Mouse (Mus musculus) NIH3T3 (cell line): ENCODE data around the gene Isg20l2.

Source experiments
- DNase-seq: peaks from one replicate; pipeline ENCODE4 v3.0.0-alpha.2; 2012; ENCODE audit warnings: low read depth

The Isg20l2 gene

DNA sequence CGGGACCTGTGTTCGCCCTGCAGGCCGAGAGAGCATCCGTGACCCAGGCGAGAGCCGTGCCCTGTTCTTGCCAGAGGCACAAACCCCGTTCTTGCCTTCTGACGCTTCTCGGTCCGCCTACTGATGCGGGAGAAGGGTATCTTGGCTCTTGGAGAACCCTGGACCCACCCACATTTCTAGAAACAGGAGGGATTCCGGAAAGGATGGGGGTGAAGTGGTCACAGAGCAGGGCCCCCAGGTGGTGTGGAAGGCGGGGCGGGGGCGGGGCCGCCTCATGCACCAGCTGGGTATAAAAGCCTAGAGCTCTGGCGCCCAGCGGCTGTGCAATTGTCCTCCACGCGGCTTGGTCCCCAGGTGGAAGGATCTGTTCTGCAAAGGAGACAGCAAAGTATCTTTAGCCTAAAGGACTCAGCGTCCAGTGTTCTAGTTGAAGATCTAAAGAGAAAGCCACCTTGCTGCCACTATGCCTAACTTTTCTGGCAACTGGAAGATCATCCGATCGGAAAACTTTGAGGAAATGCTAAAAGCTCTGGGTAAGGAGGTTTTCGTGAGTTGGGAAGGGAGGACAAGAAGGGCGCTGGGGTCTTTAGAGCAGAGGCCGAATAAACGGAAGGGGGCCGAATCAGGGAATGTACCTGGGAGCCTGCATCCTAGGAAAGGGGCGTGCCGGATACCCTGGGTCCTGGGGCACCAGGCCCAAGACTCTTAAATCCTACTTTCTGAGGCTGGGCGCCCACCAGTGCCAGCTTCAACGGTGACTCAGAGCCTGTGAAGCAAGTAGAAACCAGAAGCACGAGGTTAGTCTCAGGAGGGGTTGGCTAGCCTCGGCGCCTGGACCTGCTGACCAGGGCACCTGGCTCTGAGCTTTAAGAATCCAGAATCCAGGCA lies 18.5 kb downstream of the Isg20l2 start, which contains the start of gene Crabp2:
Crabp2 (plus strand) TSS at position 289 of the 888 bp plus-strand sequence.
- peak; percentile 82 for DNase-seq

- peak; percentile 55 for DNase-seq
These were observed 19.3 kb downstream of the Isg20l2 start for GRCm38 (mm10) chr3:87949266-87949954.

DNA sequence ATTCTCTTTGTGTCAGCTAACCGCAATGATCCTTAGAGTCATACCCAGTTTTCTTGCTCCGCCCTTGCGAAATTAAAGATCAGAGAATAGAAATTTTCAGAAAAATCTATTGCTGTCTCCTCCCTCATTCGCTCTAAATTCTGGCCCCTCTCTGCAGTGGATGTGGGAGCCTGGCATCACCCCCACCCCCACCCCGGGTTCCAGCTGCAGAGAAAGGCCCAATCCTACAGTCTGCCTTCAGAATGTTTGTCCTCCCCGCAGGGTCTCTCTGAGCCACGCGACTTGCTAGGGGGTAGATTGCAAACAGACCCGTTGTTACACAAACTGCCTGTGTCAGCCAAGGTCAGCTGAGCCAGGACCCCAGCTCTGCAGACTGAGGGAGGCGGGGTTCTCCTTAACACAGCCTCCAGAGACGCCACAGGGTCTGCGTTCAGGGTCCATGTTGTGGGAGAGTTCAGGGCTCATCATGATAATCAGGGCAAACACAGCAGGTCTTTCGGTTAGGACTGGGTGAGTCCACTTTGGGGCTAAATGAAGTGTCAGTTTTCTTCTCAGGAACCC lies 19.9 kb downstream of the Isg20l2 start:
- DNase-seq: peak; percentile 52

GRCm38 (mm10) chr3:87951946-87952345 lies 21.8 kb downstream of the Isg20l2 start:
- DNase-seq: no peak

- DNase-seq: no peak
These were observed 22.3 kb downstream of the Isg20l2 start for GRCm38 (mm10) chr3:87952440-87952839.

GRCm38 (mm10) chr3:87958056-87958455 lies 27.9 kb downstream of the Isg20l2 start:
- DNase-seq: no peak

DNA sequence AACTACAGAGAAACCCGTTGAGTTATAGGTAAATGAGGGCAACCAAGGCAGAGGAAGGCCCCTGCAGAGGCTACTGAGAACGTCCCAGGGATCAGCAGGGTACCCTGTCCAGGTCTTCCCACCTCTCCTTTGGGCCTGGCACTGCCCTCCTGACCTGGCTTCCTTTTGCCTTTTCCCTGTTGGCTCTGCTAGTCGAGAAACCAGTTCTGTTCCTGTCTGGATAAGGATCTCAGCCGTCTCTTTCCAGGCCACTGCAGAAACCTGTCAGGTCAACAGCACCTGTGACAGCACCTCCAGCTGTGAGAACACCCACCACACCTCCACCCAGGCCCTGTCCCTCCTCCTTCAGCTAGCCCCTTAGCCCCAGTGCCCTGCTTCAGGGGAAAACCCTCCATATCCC lies 28.4 kb downstream of the Isg20l2 start:
- no peak for DNase-seq

DNA sequence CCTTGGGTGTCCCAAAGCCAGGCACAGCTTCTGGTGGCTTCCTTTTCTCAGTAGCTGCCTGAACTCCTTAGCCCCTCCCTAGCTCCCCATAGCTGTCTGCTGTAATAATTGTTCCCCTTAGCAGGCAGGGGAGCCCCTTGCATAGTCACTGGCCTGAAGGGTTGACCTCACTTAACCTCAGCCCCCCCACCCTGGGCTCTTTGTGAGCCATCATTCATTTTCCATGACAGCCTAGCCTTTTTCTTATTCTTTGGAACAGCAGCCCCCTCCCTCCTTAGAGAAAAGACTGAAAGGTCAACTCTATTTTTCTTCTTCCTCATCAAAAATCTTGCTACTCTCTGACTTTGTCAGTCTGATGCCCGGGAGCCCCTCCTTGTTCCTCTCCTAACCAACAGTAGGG lies 28.9 kb downstream of the Isg20l2 start:
- no peak for DNase-seq

DNA sequence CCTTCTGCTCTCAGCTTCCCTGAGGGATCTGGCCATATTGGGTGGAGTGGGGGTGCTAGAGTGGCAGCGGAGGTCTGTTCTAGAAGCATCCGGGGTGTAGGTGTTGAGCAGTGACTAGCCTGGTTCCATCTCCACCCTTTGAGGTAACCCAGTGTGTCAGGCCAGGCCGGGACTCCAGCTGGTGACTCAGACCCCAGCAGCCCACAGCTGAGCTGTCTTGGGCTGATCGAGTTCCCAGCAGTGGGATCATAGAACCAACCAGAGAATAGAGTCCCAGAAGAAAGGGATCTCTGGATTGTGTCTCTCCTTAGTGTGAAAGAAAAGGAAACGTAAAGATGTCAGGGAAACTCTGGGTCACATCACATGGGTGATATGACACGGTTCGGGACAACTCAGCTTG lies 29.3 kb downstream of the Isg20l2 start:
- DNase-seq: peak; percentile 66

DNA sequence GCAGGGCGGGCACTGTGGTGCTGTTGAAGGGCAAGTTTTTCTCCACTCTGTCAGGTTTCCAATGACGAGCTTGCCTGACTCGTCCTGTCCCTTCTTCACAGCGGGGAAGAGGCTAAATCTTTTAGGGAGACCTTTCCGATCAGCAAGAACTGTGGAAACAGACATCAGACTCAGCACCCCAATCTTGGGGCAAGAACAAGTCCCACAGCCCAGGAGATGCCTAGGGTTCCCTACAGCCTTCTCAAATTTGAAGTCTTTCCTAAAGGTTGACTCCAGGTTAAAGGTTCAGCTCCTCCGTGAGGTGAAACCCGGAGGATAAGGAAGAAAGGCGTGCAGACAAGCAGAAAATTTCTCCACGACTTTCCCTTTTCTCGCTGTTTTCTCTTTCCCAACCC lies 30.1 kb downstream of the Isg20l2 start:
- peak; percentile 29 for DNase-seq

GRCm38 (mm10) chr3:87960586-87961191 lies 30.6 kb downstream of the Isg20l2 start:
- DNase-seq: peak; percentile 98

DNA sequence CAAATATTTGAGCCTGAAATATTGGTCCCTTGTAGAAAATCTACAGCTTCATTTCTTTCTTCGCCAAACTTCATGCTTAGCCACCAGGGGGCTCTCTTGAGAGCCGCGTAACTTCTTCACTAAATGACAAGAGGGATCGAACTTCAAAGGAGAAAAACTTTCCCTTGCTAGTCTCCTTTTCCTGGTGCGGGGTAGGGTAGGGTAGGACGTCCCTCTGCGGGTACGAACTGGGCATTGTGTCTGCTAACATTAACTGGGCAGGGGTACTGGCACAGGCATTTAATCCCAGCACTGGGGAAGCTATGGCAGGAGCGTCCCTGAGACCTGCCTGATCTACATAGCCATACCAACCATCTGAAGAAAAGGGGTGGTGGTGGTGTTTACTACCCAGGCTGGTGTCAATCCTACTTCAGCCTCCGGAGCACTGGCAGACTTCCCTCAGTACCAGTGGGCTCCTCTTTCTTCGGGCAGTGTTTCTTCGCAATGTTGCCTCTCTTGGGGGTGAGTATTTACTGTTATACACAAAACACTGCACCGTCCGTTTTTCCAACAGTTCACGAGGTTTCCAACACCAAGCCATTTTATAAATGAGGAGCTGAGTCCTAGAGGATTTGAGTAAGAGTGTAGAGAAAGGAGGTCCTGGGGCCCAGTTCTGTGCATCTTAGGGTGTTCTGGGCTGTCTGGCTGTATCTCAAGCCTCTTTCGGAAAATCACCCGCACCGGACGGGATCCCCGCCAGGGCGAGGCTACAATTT lies 40.2 kb downstream of the Isg20l2 start:
- peak; percentile 86 for DNase-seq

GRCm38 (mm10) chr3:87970939-87971488 lies 40.9 kb downstream of the Isg20l2 start, which contains the start of gene Nes:
Gene Nes (plus strand): TSS chr3:87971078.
- peak; percentile 53 for DNase-seq

DNA sequence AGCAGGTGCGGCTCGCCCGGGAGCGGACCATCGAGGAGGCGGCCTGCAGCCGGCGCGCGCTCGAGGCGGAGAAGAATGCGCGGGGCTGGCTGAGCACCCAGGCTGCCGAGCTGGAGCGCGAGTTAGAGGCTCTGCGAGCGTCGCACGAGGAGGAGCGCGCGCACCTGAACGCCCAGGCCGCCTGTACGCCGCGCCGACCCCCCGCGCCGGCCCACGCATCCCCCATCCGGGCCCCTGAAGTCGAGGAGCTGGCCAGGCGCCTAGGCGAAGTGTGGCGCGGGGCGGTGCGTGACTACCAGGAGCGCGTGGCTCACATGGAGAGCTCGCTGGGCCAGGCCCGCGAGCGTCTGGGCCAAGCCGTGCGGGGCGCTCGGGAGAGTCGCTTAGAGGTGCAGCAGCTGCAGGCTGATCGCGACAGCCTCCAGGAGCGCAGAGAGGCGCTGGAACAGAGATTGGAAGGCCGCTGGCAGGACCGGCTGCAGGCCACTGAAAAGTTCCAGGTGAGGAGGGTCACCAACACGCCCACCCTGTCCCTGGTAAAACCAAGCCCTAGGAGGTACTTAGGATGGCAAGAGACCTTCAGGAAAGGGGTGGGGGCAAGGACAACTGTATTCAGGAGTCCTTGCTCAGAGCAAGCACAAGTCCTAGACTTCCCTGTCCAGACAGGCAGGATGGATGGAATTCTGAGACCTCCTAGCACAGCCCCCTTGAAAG lies 41.5 kb downstream of the Isg20l2 start:
- no peak for DNase-seq

DNA sequence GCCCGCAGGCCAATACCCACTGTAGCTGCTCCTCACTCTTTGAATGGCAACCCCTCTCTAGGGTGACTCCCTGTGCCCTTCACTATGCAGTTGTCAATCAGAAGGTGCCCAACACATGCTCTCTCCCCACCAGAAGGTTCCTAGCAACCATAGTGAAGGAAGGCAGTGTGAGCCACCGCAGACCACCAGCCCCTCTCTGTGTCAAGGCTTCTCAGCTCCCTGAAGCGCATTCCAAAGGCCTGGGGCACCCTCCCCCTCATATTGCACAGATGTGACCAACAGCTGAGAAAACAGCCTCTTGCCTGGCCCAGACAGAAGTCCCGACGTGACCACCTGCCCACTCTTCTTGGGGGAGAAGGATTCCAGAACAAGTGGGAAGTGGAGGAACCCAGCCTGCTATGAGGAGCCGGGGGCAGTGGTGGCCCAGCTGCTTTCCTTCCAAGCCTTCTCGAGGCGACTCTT lies 42.1 kb downstream of the Isg20l2 start:
- DNase-seq: no peak

- DNase-seq: no peak
These were observed 42.7 kb downstream of the Isg20l2 start for GRCm38 (mm10) chr3:87972776-87973175.

DNA sequence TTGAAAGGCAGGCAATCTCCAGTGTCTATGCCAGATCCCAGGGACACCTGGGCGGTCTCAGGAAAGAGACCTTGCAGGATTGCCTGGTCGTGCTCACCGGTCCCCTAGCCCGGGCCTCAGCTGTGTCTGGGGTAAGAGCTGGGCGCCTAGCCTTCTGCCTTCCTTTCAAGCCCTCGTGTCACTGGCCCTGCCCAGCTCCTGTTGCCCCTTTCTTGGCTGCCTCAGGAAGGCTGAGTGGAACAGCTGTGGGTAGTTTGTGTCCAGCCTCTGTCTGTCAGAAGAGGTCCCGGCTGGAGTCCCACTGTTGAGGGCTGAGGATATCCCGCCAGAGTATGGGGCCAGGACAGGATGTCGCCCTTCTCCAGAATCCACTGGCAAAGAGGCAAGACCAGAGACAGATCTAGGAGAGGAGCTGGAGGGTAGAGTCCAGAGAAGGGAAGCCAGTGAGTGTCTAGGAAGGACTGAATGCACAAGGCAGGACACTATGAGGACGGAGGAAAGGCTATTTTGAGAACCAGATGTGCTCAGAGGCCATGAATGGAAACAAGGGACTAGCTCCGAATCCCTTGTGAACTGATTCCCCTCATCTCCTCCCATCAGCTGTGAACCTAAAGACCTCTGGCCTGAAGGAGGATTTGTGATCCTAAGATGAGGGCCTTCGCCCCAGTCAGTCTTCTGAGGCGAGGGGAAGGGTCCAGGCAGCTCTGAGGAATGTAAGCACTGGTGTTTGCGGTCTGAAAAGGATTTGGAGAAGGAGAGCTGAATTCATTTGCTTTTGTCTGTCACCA lies 43.7 kb downstream of the Isg20l2 start:
- no peak for DNase-seq

GRCm38 (mm10) chr3:87974381-87974987 lies 44.4 kb downstream of the Isg20l2 start:
- DNase-seq: no peak

- DNase-seq: no peak
These were observed 49.4 kb downstream of the Isg20l2 start for GRCm38 (mm10) chr3:87979493-87979892.
